Mouse (Mus musculus): ENCODE results near the gene Gna12. TPM values are rescaled to one million over a fixed set of nuclear protein-coding genes. Genes with fewer than 3 reads are reported as not detected.

Gna12 gene
- total and polyA plus RNA-seq, 2 experiments = 43.1 to 85.1 TPM

GRCm38 (mm10) chr5:140826796-140827195 lies 3.4 kb downstream of the Gna12 start:
- H3K27ac ChIP-seq (replicated peaks; ENCODE audit: insufficient read depth, low read depth, low read length) = peak overlapping the region; percentile 96
- H3K36me3 ChIP-seq (ENCODE audit: control insufficient read depth, insufficient read depth, low read length) = peaks cover 2% of the 10 kb centered on the region; the same call in 1 of the 2 replicates
- peak overlapping the region; percentile 35 for H3K9ac ChIP-seq (ENCODE audit: low read depth, low read length)
- 8% methylated on average over 1 of the region's 1 CpGs for WGBS
- H3K4me1 ChIP-seq (ENCODE audit: control insufficient read depth, insufficient read depth, low read length) = peaks cover 42% of the 10 kb centered on the region
- peak; percentile 61 for DNase-seq (ENCODE audit: extremely low read depth, low read depth, low spot score)
- no peaks in the 10 kb centered on the region for H3K27me3 ChIP-seq (ENCODE audit: control insufficient read depth, insufficient read depth, low read length)
- no peak overlapping the region for H3K4me3 ChIP-seq (ENCODE audit: insufficient read depth, low read depth, low read length)
- TF ChIP-seq CTCF (IDR thresholded peaks at IDR 0.05; ENCODE audit: low read depth, low read length) = no peak
- H3K79me2 ChIP-seq (ENCODE audit: control insufficient read depth, insufficient read depth, low read length) = peaks cover 38% of the 10 kb centered on the region; the same call in 1 of the 2 replicates

- 40% methylated on average over 1 of the region's 1 CpGs for WGBS
- H3K4me3 ChIP-seq (ENCODE audit: insufficient read depth, low read depth, low read length) = no peak overlapping the region
- peaks cover 49% of the 10 kb centered on the region for H3K4me1 ChIP-seq (ENCODE audit: control insufficient read depth, insufficient read depth, low read length)
- peaks cover 2% of the 10 kb centered on the region; the same call in 1 of the 2 replicates for H3K36me3 ChIP-seq (ENCODE audit: control insufficient read depth, insufficient read depth, low read length)
- H3K79me2 ChIP-seq (ENCODE audit: control insufficient read depth, insufficient read depth, low read length) = peaks cover 45% of the 10 kb centered on the region; the same call in 1 of the 2 replicates
- H3K27ac ChIP-seq (replicated peaks; ENCODE audit: insufficient read depth, low read depth, low read length) = peak overlapping the region; percentile 88
- H3K27me3 ChIP-seq (ENCODE audit: control insufficient read depth, insufficient read depth, low read length) = no peaks in the 10 kb centered on the region
- TF ChIP-seq POLR2A (IDR thresholded peaks at IDR 0.05; ENCODE audit: extremely low read depth, insufficient read depth, low read length) = no peak
- TF ChIP-seq CTCF (IDR thresholded peaks at IDR 0.05; ENCODE audit: low read depth, low read length) = no peak
- H3K9ac ChIP-seq (ENCODE audit: low read depth, low read length) = 0 out of 2 replicates have a peak overlapping the region, but pooled peaks have one; percentile 2
- no peak for DNase-seq (ENCODE audit: extremely low read depth, low read depth, low spot score)
Measured at GRCm38 (mm10) chr5:140826118-140826517, 4.1 kb downstream of the Gna12 start.

DNA sequence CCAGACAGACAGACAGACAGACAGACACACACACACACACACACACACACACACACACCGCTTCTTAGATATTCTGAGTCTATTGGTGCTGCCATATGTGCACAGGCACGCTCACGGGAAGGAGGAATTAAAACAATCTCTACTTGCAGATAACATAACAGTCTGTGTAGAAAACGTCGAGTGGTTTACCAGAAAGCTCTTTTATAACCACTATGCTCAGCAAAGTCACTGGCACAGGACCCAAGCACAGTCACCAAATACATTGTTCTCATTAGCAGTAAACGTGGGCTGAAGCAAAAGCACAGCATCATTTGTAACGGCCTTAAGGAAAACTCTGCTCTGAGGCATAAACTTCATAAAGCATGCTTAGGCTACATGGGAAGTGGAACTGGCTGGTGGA lies 6.1 kb downstream of the Gna12 start:
- WGBS = 62% methylated on average over 7 of the region's 7 CpGs

DNA sequence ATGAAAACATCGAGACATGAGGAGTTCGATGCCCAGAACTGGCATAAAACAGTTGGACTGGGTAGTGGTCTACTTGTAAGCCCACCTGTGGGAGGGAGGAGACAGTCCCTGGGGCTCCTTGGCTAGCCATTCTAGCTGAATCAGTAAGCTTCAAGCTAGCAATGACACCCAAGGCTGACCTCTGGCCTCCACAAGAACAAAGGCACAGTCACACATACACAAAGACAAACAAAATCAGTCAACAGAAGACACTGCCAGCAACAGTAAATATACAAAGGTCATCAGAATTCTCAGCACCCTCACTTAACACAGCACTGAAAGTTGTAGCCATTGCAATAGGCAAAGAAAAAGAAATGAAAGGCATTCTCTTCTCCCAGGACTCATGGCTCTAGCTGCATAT lies 6.8 kb downstream of the Gna12 start:
- TF ChIP-seq CTCF (IDR thresholded peaks at IDR 0.05; ENCODE audit: low read depth, low read length) (no peak), POLR2A (IDR thresholded peaks at IDR 0.05; ENCODE audit: extremely low read depth, insufficient read depth, low read length) (no peak)
- Histone ChIP-seq H3K4me3 (ENCODE audit: insufficient read depth, low read depth, low read length) (no peak overlapping the region), H3K27me3 (ENCODE audit: control insufficient read depth, insufficient read depth, low read length) (no peaks in the 10 kb centered on the region), H3K36me3 (ENCODE audit: control insufficient read depth, insufficient read depth, low read length) (peaks cover 2% of the 10 kb centered on the region; the same call in 1 of the 2 replicates), H3K9ac (ENCODE audit: low read depth, low read length) (peak overlapping the region; percentile 61), H3K79me2 (ENCODE audit: control insufficient read depth, insufficient read depth, low read length) (peaks cover 54% of the 10 kb centered on the region; the same call in 1 of the 2 replicates), H3K4me1 (ENCODE audit: control insufficient read depth, insufficient read depth, low read length) (peaks cover 54% of the 10 kb centered on the region), H3K27ac (replicated peaks; ENCODE audit: insufficient read depth, low read depth, low read length) (peak overlapping the region; percentile 73)
- peak; percentile 98 for DNase-seq (ENCODE audit: extremely low read depth, low read depth, low spot score)
- WGBS = 42% methylated on average over 2 of the region's 2 CpGs

More for the DNA sequence above, 6.1 kb downstream of the Gna12 start:
- TF ChIP-seq CTCF (IDR thresholded peaks at IDR 0.05; ENCODE audit: low read depth, low read length) = no peak
- no peak for TF ChIP-seq POLR2A (IDR thresholded peaks at IDR 0.05; ENCODE audit: extremely low read depth, insufficient read depth, low read length)
- Histone ChIP-seq H3K27me3 (ENCODE audit: control insufficient read depth, insufficient read depth, low read length) (no peaks in the 10 kb centered on the region), H3K79me2 (ENCODE audit: control insufficient read depth, insufficient read depth, low read length) (peaks cover 51% of the 10 kb centered on the region; the same call in 1 of the 2 replicates), H3K36me3 (ENCODE audit: control insufficient read depth, insufficient read depth, low read length) (peaks cover 2% of the 10 kb centered on the region; the same call in 1 of the 2 replicates), H3K4me3 (ENCODE audit: insufficient read depth, low read depth, low read length) (no peak overlapping the region), H3K4me1 (ENCODE audit: control insufficient read depth, insufficient read depth, low read length) (peaks cover 54% of the 10 kb centered on the region), H3K27ac (replicated peaks; ENCODE audit: insufficient read depth, low read depth, low read length) (peak overlapping the region; percentile 97), H3K9ac (ENCODE audit: low read depth, low read length) (no peak overlapping the region; the same call in 1 of the 2 replicates)
- no peak for DNase-seq (ENCODE audit: extremely low read depth, low read depth, low spot score)

GRCm38 (mm10) chr5:140821951-140822350 lies 8.3 kb downstream of the Gna12 start:
- no peak for TF ChIP-seq POLR2A (IDR thresholded peaks at IDR 0.05; ENCODE audit: extremely low read depth, insufficient read depth, low read length)
- TF ChIP-seq CTCF (IDR thresholded peaks at IDR 0.05; ENCODE audit: low read depth, low read length) = no peak
- Histone ChIP-seq H3K4me1 (ENCODE audit: control insufficient read depth, insufficient read depth, low read length) (peaks cover 52% of the 10 kb centered on the region), H3K27me3 (ENCODE audit: control insufficient read depth, insufficient read depth, low read length) (no peaks in the 10 kb centered on the region), H3K27ac (replicated peaks; ENCODE audit: insufficient read depth, low read depth, low read length) (peak overlapping the region; percentile 51), H3K36me3 (ENCODE audit: control insufficient read depth, insufficient read depth, low read length) (peaks cover 2% of the 10 kb centered on the region; the same call in 1 of the 2 replicates), H3K4me3 (ENCODE audit: insufficient read depth, low read depth, low read length) (no peak overlapping the region), H3K79me2 (ENCODE audit: control insufficient read depth, insufficient read depth, low read length) (peaks cover 60% of the 10 kb centered on the region; the same call in 1 of the 2 replicates), H3K9ac (ENCODE audit: low read depth, low read length) (no peak overlapping the region)
- 47% methylated on average over 4 of the region's 4 CpGs for WGBS
- peak; percentile 84 for DNase-seq (ENCODE audit: extremely low read depth, low read depth, low spot score)

DNA sequence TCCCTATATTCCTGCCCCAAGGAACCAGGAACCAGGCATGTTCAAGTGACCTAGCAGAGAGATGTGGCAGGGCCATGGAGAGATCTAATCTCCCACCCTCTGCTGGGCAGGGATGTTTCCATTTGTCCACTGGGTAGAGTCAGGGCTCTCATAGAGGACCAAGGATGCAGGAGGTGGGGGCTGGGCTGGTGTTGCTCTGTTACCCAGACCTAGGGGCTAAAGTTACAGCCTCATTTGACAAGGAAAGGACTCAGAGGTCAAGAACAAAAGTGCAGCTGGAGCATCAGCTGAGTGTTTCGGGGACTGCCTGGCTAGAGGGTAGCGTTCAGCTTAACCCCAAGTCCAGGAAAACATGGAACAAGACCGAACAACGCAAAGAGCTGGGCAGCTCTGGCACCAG lies 9.7 kb downstream of the Gna12 start:
- Histone ChIP-seq H3K9ac (ENCODE audit: low read depth, low read length) (no peak overlapping the region), H3K27me3 (ENCODE audit: control insufficient read depth, insufficient read depth, low read length) (no peaks in the 10 kb centered on the region), H3K4me3 (ENCODE audit: insufficient read depth, low read depth, low read length) (no peak overlapping the region), H3K4me1 (ENCODE audit: control insufficient read depth, insufficient read depth, low read length) (peaks cover 52% of the 10 kb centered on the region), H3K36me3 (ENCODE audit: control insufficient read depth, insufficient read depth, low read length) (peaks cover 2% of the 10 kb centered on the region; the same call in 1 of the 2 replicates), H3K79me2 (ENCODE audit: control insufficient read depth, insufficient read depth, low read length) (peaks cover 53% of the 10 kb centered on the region; the same call in 1 of the 2 replicates), H3K27ac (replicated peaks; ENCODE audit: insufficient read depth, low read depth, low read length) (peak overlapping the region; percentile 51)
- 80% methylated on average over 4 of the region's 4 CpGs for WGBS
- TF ChIP-seq CTCF (IDR thresholded peaks at IDR 0.05; ENCODE audit: low read depth, low read length) (no peak), POLR2A (IDR thresholded peaks at IDR 0.05; ENCODE audit: extremely low read depth, insufficient read depth, low read length) (no peak)
- no peak for DNase-seq (ENCODE audit: extremely low read depth, low read depth, low spot score)

Data from liver, adult 2 months (tissue).